Mouse (Mus musculus) gastrocnemius, postnatal 14 days (tissue): ENCODE measurements around the gene Crygd. TPM values are rescaled to one million over a fixed set of nuclear protein-coding genes. Genes with fewer than 3 reads are reported as not detected.
A peak's percentile ranks its signal among the peaks of the same experiment; 100 is the strongest.

Experiments
- DNase-seq: peaks from one replicate; pipeline ENCODE4 v3.0.0; 2021; ENCODE audit warnings: mixed read lengths
- intact Hi-C: fragments of 180-260 bp; cut with DNase I; formaldehyde crosslinking; loops from one replicate; pipeline ENCODE4 v1.15.1; 2025; ENCODE audit warnings: low total_unique reads
- total RNA-seq, 2 experiments: library from RNA; stranded (reverse); gene quantifications; 2 replicates each; pipeline ENCODE4 v1.2.3; 2021

The Crygd gene
- total RNA-seq, 2 experiments from 2014 or later, result not detected

- intact Hi-C loops, result loop anchor here (10.0 kb wide), 1 partner anchor 136 kb away; the partner anchor contains the start of genes Idh1 and Pikfyve
- peak; percentile 35 for DNase-seq
Observed at GRCm38 (mm10) chr1:65048781-65049180, 14.5 kb downstream of the Crygd start.

- no peak for DNase-seq
- intact Hi-C loops, result loop anchor here (10.0 kb wide), 1 partner anchor 138 kb away; the partner anchor contains the start of genes Idh1 and Pikfyve
Observed at GRCm38 (mm10) chr1:65046401-65047109, 16.7 kb downstream of the Crygd start.

- no peak for DNase-seq
- intact Hi-C loops, result loop anchor here (10.0 kb wide), 1 partner anchor 141 kb away; the partner anchor contains the start of genes Idh1 and Pikfyve
Observed at GRCm38 (mm10) chr1:65043433-65043832, 19.8 kb downstream of the Crygd start.

- no peak for DNase-seq
- intact Hi-C loops, result loop anchor here (10.0 kb wide), 1 partner anchor 143 kb away; the partner anchor contains the start of genes Idh1 and Pikfyve
Observed at GRCm38 (mm10) chr1:65041837-65042236, 21.4 kb downstream of the Crygd start.

GRCm38 (mm10) chr1:65040806-65041205, 22.4 kb downstream of the Crygd start:
- intact Hi-C loops, result loop anchor here (10.0 kb wide), 1 partner anchor 144 kb away; the partner anchor contains the start of genes Idh1 and Pikfyve
- DNase-seq, result no peak

- no peak for DNase-seq
- intact Hi-C loops, result loop anchor here (10.0 kb wide), 1 partner anchor 145 kb away; the partner anchor contains the start of genes Idh1 and Pikfyve
Observed at GRCm38 (mm10) chr1:65039679-65040078, 23.6 kb downstream of the Crygd start.

- no peak for DNase-seq
Observed at GRCm38 (mm10) chr1:65037542-65037941, 25.7 kb downstream of the Crygd start.

GRCm38 (mm10) chr1:65035513-65035912, 27.7 kb downstream of the Crygd start:
- intact Hi-C loops, result no loop called here
- no peak for DNase-seq

More at GRCm38 (mm10) chr1:65037542-65037941, 25.7 kb downstream of the Crygd start:
- intact Hi-C loops, result no loop called here

GRCm38 (mm10) chr1:65032641-65033040, 30.6 kb downstream of the Crygd start, which contains the start of gene Akr1cl:
Gene Akr1cl, minus strand, starts transcription at chr1:65032759.
- no peak for DNase-seq
- intact Hi-C loops, result no loop called here

- no peak for DNase-seq
- intact Hi-C loops, result no loop called here
Observed at GRCm38 (mm10) chr1:65028206-65028605, 35.0 kb downstream of the Crygd start.

GRCm38 (mm10) chr1:65012726-65013125, 50.5 kb downstream of the Crygd start:
- DNase-seq, result no peak
- intact Hi-C loops, result no loop called here

Other genes starting within 250 kb of the Crygd start
- gene Plekhm3, start 106.6 kb downstream of the Crygd start, total RNA-seq, result 1 to 10 TPM; 3.9 to 5.1 TPM
- not detected for gene Akr1cl, start 30.7 kb downstream of the Crygd start, total RNA-seq
- not detected for gene Cryge, start 12.3 kb downstream of the Crygd start, total RNA-seq
- not detected for gene Crygc, start 10.2 kb upstream of the Crygd start, total RNA-seq
- not detected for gene Crygb, start 18.8 kb upstream of the Crygd start, total RNA-seq
- not detected for gene Cryga, start 39.9 kb upstream of the Crygd start, total RNA-seq
- gene Gm28845, start 56.1 kb upstream of the Crygd start, total RNA-seq, result not detected
- not detected for gene D630023F18Rik, start 59.8 kb upstream of the Crygd start, total RNA-seq
- gene Idh1, start 123.0 kb upstream of the Crygd start, total RNA-seq, result 10 to 100 TPM; 39.9 to 51.1 TPM
- 1 to 10 TPM; 8.5 to 8.9 TPM for gene Pikfyve, start 123.2 kb upstream of the Crygd start, total RNA-seq
- not detected for gene Pth2r, start 218.6 kb upstream of the Crygd start, total RNA-seq